Mouse (Mus musculus) megakaryocyte-erythroid progenitor cell, adult 5-6 weeks (primary cell): ENCODE results near the gene Olfr69. TPM values are rescaled to one million over a fixed set of nuclear protein-coding genes. Genes with fewer than 3 reads are reported as not detected.
"Not testable (repeated sequence)": the region's sequence is repeated elsewhere in the genome, so short reads cannot be mapped to it uniquely, and the experiment has no call there.

Source experiments
- ATAC-seq: replicated peaks from 2 replicates; pipeline ENCODE4 v1.8.0; 2016; ENCODE audit warnings: mild to moderate bottlenecking, inconsistent platforms; ENCODE audit not compliant: severe bottlenecking, poor library complexity, low FRiP score, low TSS enrichment
- total RNA-seq, 2 experiments: library from RNA; stranded (forward) in 1 of 2; stranded (reverse) in 1 of 2; fragments of 200-1000, 215-1000 nt in 1 of 2; fragments of >200 nt in 1 of 2; fragmentation: Nextera tagmentation in 1 of 2; gene quantifications; 2 replicates each; pipeline ENCODE4 v1.2.3; 2014 to 2017

Gene Olfr69
- total RNA-seq, 2 experiments from 2014 or later, result not detected

- no peak for ATAC-seq
Measured at GRCm38 (mm10) chr7:103730074-103730473, 41.3 kb downstream of the Olfr69 start, which contains the start of gene Olfr628. Gene Olfr628 (plus strand): TSS chr7:103730374.

GRCm38 (mm10) chr7:103716398-103716797, 55.0 kb downstream of the Olfr69 start:
- ATAC-seq, result not testable (repeated sequence)

Other genes starting within 250 kb of the Olfr69 start
Only the 30 nearest of the 32 such genes appear.
- gene Olfr613, start 223.5 kb downstream of the Olfr69 start, total RNA-seq (2014; fragmentation: Nextera tagmentation), result not detected in 2 replicates
- not detected in 2 replicates for gene Olfr613, start 223.5 kb downstream of the Olfr69 start, total RNA-seq (2017)
- not detected in 2 replicates for gene Olfr615, start 215.5 kb downstream of the Olfr69 start, total RNA-seq (2014; fragmentation: Nextera tagmentation)
- not detected in 2 replicates for gene Olfr615, start 215.5 kb downstream of the Olfr69 start, total RNA-seq (2017)
- not detected in 2 replicates for gene Olfr616, start 202.5 kb downstream of the Olfr69 start, total RNA-seq (2014; fragmentation: Nextera tagmentation)
- gene Olfr616, start 202.5 kb downstream of the Olfr69 start, total RNA-seq (2017), result not detected in 2 replicates
- gene Olfr617, start 198.5 kb downstream of the Olfr69 start, total RNA-seq (2014; fragmentation: Nextera tagmentation), result not detected in 2 replicates
- not detected in 2 replicates for gene Olfr617, start 198.5 kb downstream of the Olfr69 start, total RNA-seq (2017)
- gene Olfr618, start 181.5 kb downstream of the Olfr69 start, total RNA-seq (2014; fragmentation: Nextera tagmentation), result not detected in 2 replicates
- not detected in 2 replicates for gene Olfr618, start 181.5 kb downstream of the Olfr69 start, total RNA-seq (2017)
- not detected in 2 replicates for gene Olfr619, start 171.0 kb downstream of the Olfr69 start, total RNA-seq (2014; fragmentation: Nextera tagmentation)
- not detected in 2 replicates for gene Olfr619, start 171.0 kb downstream of the Olfr69 start, total RNA-seq (2017)
- gene Olfr620, start 159.1 kb downstream of the Olfr69 start, total RNA-seq (2014; fragmentation: Nextera tagmentation), result not detected in 2 replicates
- not detected in 2 replicates for gene Olfr620, start 159.1 kb downstream of the Olfr69 start, total RNA-seq (2017)
- not detected in 2 replicates for gene Olfr622, start 128.9 kb downstream of the Olfr69 start, total RNA-seq (2014; fragmentation: Nextera tagmentation)
- gene Olfr622, start 128.9 kb downstream of the Olfr69 start, total RNA-seq (2017), result not detected in 2 replicates
- gene Olfr623, start 107.9 kb downstream of the Olfr69 start, total RNA-seq (2014; fragmentation: Nextera tagmentation), result not detected in 2 replicates
- not detected in 2 replicates for gene Olfr623, start 107.9 kb downstream of the Olfr69 start, total RNA-seq (2017)
- gene Olfr624, start 100.4 kb downstream of the Olfr69 start, total RNA-seq (2014; fragmentation: Nextera tagmentation), result not detected in 2 replicates
- gene Olfr624, start 100.4 kb downstream of the Olfr69 start, total RNA-seq (2017), result not detected in 2 replicates
- not detected in 2 replicates for gene Olfr625-ps1, start 88.9 kb downstream of the Olfr69 start, total RNA-seq (2014; fragmentation: Nextera tagmentation)
- gene Olfr625-ps1, start 88.9 kb downstream of the Olfr69 start, total RNA-seq (2017), result not detected in 2 replicates
- not detected in 2 replicates for gene Olfr243, start 56.9 kb downstream of the Olfr69 start, total RNA-seq (2014; fragmentation: Nextera tagmentation)
- not detected in 2 replicates for gene Olfr243, start 56.9 kb downstream of the Olfr69 start, total RNA-seq (2017)
- gene Olfr628, start 41.2 kb downstream of the Olfr69 start, total RNA-seq (2014; fragmentation: Nextera tagmentation), result not detected in 2 replicates
- not detected in 2 replicates for gene Olfr628, start 41.2 kb downstream of the Olfr69 start, total RNA-seq (2017)
- not detected in 2 replicates for gene Olfr629, start 26.7 kb downstream of the Olfr69 start, total RNA-seq (2014; fragmentation: Nextera tagmentation)
- gene Olfr629, start 26.7 kb downstream of the Olfr69 start, total RNA-seq (2017), result not detected in 2 replicates
- not detected in 2 replicates for gene Olfr630, start 14.3 kb downstream of the Olfr69 start, total RNA-seq (2014; fragmentation: Nextera tagmentation)
- gene Olfr630, start 14.3 kb downstream of the Olfr69 start, total RNA-seq (2017), result not detected in 2 replicates
- not detected in 2 replicates for gene Olfr68, start 8.1 kb upstream of the Olfr69 start, total RNA-seq (2014; fragmentation: Nextera tagmentation)
- gene Olfr68, start 8.1 kb upstream of the Olfr69 start, total RNA-seq (2017), result not detected in 2 replicates
- not detected in 2 replicates for gene Olfr67, start 20.2 kb upstream of the Olfr69 start, total RNA-seq (2014; fragmentation: Nextera tagmentation)
- gene Olfr67, start 20.2 kb upstream of the Olfr69 start, total RNA-seq (2017), result not detected in 2 replicates
- gene Hbb-bt, start 42.4 kb upstream of the Olfr69 start, total RNA-seq (2014; fragmentation: Nextera tagmentation), result 118 and 169 TPM in 2 replicates
- gene Hbb-bt, start 42.4 kb upstream of the Olfr69 start, total RNA-seq (2017), result 10.7 and 57.4 TPM in 2 replicates
- gene Hbb-bs, start 56.5 kb upstream of the Olfr69 start, total RNA-seq (2014; fragmentation: Nextera tagmentation), result 149 and 199 TPM in 2 replicates
- gene Hbb-bs, start 56.5 kb upstream of the Olfr69 start, total RNA-seq (2017), result 20.1 and 148 TPM in 2 replicates
- not detected in 2 replicates for gene Hbb-bh2, start 68.9 kb upstream of the Olfr69 start, total RNA-seq (2014; fragmentation: Nextera tagmentation)
- gene Hbb-bh2, start 68.9 kb upstream of the Olfr69 start, total RNA-seq (2017), result not detected in 2 replicates
- gene Hbb-bh1, start 71.6 kb upstream of the Olfr69 start, total RNA-seq (2014; fragmentation: Nextera tagmentation), result not detected in 2 replicates
- gene Hbb-bh1, start 71.6 kb upstream of the Olfr69 start, total RNA-seq (2017), result not detected in 2 replicates
- not detected in 2 replicates for gene Hbb-y, start 81.6 kb upstream of the Olfr69 start, total RNA-seq (2014; fragmentation: Nextera tagmentation)
- gene Hbb-y, start 81.6 kb upstream of the Olfr69 start, total RNA-seq (2017), result not detected in 2 replicates
- not detected in 2 replicates for gene Olfr66, start 114.7 kb upstream of the Olfr69 start, total RNA-seq (2014; fragmentation: Nextera tagmentation)
- not detected in 2 replicates for gene Olfr66, start 114.7 kb upstream of the Olfr69 start, total RNA-seq (2017)
- gene Olfr64, start 122.9 kb upstream of the Olfr69 start, total RNA-seq (2014; fragmentation: Nextera tagmentation), result not detected in 2 replicates
- gene Olfr64, start 122.9 kb upstream of the Olfr69 start, total RNA-seq (2017), result not detected in 2 replicates
- not detected in 2 replicates for gene Olfr65, start 131.9 kb upstream of the Olfr69 start, total RNA-seq (2014; fragmentation: Nextera tagmentation)
- not detected in 2 replicates for gene Olfr65, start 131.9 kb upstream of the Olfr69 start, total RNA-seq (2017)
- not detected in 2 replicates for gene Olfr631, start 157.2 kb upstream of the Olfr69 start, total RNA-seq (2014; fragmentation: Nextera tagmentation)
- not detected in 2 replicates for gene Olfr631, start 157.2 kb upstream of the Olfr69 start, total RNA-seq (2017)
- not detected in 2 replicates for gene Olfr632, start 162.8 kb upstream of the Olfr69 start, total RNA-seq (2014; fragmentation: Nextera tagmentation)
- not detected in 2 replicates for gene Olfr632, start 162.8 kb upstream of the Olfr69 start, total RNA-seq (2017)
- gene Olfr633, start 172.8 kb upstream of the Olfr69 start, total RNA-seq (2014; fragmentation: Nextera tagmentation), result not detected in 2 replicates
- gene Olfr633, start 172.8 kb upstream of the Olfr69 start, total RNA-seq (2017), result not detected in 2 replicates
- gene Olfr635, start 199.6 kb upstream of the Olfr69 start, total RNA-seq (2014; fragmentation: Nextera tagmentation), result not detected in 2 replicates
- not detected in 2 replicates for gene Olfr635, start 199.6 kb upstream of the Olfr69 start, total RNA-seq (2017)
- gene Olfr638, start 227.2 kb upstream of the Olfr69 start, total RNA-seq (2014; fragmentation: Nextera tagmentation), result not detected in 2 replicates
- not detected in 2 replicates for gene Olfr638, start 227.2 kb upstream of the Olfr69 start, total RNA-seq (2017)